Mouse (Mus musculus) E14TG2a.4 (cell line): ENCODE results near the gene Ddx25.

Experiments used
- CTCF ChIP-seq: conservative IDR thresholded peaks from 2 replicates; pipeline ENCODE4 v1.5.1; 2014; ENCODE audit warnings: low read length
- NANOG ChIP-seq: IDR thresholded peaks from 2 replicates; pipeline ENCODE4 v1.6.1; 2014; ENCODE audit warnings: borderline replicate concordance, low read length, mixed read lengths
- POU5F1 ChIP-seq: IDR thresholded peaks from 2 replicates; pipeline ENCODE4 v1.6.1; 2014; ENCODE audit warnings: low read length, borderline replicate concordance

DNA sequence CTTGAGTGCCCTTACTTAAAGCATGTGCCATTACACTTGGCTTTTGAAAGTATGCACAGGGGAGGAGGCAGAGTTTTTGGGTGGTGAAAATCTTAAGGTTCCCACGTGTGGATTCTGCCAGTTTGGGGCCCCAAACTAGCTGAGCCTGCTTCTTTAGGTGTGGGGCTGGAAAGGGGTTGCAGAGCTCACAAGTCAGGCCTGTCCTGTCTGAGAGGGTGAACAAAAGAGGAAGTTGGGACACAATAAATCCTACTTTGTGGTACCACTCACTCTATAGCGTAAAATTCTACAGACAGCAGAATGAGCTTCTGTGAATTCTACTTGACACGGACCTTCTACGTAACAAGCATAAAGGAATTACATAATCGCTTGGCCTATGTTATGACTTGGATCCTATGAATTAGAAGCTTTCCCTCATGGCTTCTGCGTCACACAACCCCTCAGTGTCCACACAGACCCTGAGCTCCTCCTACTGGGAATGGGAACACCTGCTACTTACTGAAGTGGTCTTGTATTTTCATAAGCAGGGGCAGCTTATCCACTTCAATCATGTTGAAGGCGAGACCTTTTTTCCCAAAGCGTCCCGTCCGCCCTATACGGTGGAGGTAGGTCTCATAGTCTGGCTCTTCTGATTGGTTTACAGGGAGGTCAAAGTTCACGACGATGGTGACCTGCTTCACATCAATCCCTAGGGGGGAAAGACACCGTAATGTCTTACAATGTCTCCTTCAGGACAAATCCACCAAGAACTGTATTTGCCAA lies 15.0 kb downstream of the Ddx25 start:
- TF ChIP-seq CTCF (no peak), NANOG (no peak), POU5F1 (no peak)
